Mouse (Mus musculus) frontal cortex, adult (tissue): ENCODE results near the gene Zdhhc4.
A peak's percentile ranks its signal among the peaks of the same experiment; 100 is the strongest.

Source experiments
- ATAC-seq: cut with Nextera tagmentation; 2 replicates; pipeline ENCODE4 v1.9.2; 2017; ENCODE audit warnings: mild to moderate bottlenecking, moderate library complexity, mixed read lengths; ENCODE audit not compliant: low TSS enrichment

Gene Zdhhc4

DNA sequence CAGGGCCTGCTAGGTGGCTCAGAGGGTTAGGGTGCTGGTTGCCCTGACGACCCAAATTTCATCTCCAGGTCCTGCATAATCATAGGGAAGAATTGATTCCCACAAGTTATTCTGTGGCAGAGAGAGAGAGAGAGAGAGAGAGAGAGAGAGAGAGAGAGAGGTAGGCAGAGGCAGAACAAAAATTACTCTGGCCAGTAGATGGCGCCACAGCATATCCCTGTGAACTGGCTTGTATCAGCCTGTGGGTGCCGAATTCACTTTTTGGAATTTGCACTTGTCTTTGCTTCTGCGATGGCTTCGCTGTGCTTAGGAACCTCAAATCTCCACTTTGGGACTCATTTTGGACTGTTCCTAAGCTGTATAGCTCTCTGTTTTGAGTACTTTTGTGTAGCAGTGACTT lies 4.8 kb upstream of the Zdhhc4 start:
- ATAC-seq: peak; percentile 70

DNA sequence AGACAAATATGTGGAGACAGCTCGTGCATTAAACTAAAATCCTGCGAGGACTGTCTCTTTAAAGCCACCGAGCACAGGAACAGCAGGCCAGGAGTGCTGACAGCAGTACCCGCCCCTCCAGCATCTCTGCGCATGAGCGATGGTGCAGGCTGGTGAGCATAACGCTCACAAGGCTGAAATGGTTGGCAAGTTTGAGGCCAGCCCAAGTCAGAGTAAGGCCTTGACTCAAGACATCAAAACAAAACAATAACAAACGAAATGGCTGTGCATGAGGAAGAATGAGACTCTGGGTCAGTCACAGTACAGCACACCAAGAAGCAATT lies 11.8 kb downstream of the Zdhhc4 start:
- no peak for ATAC-seq

DNA sequence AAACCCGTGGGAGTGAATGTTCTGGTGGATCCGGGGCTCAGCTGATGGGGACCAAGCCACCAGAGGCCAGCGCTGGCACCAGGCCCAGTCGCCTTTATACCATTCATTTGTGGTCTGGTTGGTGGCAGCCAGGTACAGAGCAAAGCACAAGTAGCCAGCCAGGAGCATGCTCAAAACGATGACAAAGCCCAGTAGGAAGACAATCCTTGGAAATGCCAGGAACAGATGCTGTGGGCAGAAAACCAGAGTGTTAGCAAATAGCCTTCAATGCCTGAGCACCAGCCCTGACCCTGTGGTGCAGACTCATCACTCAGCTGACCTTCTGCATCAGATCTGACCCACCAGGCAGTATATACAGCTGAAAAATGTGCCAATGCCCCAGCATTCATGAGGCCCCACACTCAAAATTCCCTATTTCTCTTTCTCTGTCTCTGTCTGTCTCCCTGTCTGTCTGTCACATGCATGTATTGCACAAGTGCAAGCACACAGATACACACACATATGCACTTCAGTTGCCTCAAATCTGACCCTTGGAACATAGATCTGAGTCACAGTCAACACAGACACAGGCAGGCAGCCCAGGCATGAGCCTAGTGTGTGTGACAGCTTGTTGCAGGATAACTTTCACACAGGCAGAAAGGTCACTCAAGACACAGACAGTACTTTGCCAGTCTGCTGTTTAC lies 12.3 kb downstream of the Zdhhc4 start:
- ATAC-seq: no peak

DNA sequence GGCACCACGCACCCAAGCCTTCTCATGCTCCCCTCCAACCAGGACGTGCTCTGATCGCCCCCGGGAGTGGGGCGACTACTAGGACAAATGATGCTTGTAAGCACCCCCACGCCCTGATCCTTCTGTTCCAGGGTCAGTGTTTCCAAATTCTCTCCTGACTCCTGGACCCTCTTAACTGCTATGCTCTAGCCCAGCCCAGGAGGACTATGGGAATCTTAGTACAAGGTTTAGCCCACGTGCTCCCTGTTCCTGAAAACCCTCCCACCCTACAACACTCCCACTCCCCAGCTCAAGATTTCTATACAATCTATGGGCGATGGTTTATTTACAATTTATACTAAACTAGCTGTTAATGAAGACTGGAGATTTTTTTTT lies 13.6 kb downstream of the Zdhhc4 start:
- no peak for ATAC-seq

DNA sequence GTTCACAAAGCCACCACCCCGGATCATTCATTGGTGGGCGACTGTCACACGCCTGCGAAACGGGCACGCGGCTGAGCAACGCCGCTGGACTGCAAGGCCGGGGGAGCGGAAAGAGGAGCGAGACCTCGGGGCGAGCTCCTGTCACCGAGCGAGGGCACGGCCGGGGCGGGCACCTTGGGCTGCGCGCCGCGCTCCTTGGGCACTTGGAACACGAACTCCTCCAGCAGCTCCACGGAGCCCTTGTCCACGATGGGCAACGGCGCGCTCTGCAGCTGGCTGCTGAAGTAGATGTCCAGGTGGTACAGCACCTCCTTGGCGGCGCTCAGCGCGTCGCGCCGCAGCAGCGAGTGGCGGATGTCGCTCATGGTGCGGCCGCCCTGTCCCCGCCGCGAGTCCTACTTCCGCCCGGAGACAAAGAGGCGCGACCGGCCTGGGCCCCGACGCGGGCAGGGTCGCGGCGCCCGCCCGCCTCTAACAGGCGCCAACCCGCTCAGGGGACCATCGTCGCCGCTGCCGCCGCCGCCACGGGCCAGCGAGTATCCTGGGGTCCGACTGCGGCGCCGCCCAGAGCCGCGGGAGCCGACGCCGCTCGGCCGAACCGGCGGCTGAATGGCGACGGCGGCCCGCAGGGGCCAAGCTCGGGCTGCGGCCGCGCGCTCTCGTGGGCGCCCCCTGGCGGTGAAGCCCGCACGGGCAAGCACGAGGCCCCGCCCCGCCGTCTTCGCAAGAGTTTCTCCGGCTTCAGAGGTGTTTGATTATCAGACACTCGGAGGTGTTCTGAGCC lies 14.1 kb downstream of the Zdhhc4 start, which contains the start of gene E130309D02Rik:
Gene E130309D02Rik, minus strand, starts transcription at position 631 of the 784 bp plus-strand sequence.
- peak; percentile 79 for ATAC-seq

DNA sequence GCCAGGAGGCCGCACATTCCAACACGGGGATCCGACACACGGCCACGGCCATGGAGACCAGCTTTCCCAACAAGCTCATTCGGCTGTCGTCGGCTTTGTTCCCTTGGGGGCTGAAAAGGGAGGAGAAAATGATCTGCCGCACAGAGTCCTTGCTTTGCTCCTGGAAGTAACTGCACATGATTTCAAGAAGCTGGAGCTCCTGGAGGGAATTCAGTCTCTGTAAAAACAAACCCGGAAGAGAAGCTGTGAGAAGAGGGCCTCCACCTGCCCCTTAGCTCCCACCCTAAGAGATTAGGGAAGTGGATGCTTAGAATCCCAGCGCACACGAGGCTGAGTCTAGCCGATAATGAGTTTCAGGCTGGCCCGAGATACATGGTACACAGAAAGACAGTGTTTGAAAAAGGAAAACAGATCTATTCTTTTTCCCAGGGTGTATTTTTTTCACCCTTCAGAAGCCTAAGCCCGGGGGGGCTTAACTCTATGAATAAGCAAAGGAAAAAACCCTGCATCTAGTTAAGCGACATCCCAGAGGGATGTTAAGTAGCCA lies 14.8 kb downstream of the Zdhhc4 start:
- no peak for ATAC-seq

DNA sequence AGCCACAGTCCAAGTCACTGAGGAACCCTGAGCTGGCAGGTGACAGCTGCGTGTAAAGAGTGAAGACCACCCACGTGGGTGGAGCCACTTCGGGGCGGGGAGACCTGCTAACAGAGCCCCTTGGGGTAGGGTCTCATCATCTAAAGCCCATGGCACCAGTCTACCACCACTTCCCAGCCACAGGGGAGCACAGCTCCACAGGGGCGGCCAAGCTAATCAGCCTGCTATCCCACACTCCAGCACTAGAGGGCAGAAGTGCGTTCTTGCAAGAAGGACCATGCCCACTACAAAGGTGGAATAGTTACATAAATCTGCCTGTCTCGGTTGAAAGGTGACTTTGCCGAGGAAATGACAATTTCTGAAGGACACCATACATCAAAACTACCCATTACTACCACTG lies 17.2 kb downstream of the Zdhhc4 start:
- no peak; the same call in 1 of the 2 replicates for ATAC-seq

DNA sequence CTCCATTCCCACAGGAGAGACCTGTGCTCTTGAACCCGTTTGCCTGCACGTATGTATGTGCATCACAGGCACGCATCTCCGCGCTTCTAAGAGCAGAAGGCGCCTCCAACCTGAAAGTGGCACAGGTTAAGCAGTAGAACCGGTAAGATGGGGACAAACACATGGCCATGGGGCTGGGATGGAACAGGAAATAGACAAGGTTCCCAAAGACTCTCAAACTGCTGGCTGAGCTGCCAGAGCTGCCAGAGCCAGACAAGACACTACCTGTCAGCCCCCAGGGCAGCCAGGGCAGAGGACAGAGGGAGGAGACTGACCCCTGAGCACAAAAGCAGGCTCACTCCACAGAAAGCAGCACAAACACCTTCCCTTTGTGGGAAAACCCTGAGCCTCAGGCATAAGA lies 19.1 kb downstream of the Zdhhc4 start:
- ATAC-seq: no peak

DNA sequence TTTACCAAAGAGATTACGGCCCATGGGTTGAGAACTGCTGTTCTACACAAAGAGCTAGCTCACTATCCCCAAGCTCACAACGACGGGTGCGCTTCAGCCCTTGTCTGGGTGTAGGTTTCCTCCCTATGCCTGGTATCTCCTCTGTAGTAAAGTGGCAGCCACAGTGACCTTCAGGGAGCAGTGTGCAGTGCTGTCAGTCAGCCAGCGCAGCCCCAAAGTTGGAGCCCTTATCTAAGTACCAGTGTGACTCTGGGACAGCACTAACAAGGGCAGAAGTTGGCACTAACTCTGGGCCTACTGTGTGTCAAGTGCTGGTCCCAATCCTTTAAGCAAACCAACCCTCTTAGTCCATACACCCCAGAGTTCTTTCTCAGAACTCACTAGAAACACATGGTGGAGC lies 20.2 kb downstream of the Zdhhc4 start:
- ATAC-seq: no peak

DNA sequence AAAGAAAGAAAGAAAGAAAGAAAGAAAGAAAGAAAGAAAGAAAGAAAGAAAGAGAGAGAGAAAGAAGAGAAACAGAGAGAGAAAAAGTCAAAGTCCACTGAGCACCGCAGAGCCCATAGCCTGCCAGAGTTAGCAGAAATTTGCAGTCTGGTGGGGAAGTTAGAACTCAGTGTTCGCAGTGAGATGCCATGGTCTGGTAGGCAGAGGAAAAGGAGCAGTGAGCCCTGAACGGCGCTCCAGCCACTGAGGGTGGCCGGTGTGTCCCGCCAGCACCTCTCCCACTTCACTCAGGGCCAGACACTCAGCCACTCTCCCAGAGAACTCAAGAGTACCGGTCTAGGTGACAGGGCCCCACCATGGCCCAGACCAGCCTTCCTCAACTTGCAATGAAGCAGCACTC lies 24.8 kb downstream of the Zdhhc4 start:
- ATAC-seq: no peak

DNA sequence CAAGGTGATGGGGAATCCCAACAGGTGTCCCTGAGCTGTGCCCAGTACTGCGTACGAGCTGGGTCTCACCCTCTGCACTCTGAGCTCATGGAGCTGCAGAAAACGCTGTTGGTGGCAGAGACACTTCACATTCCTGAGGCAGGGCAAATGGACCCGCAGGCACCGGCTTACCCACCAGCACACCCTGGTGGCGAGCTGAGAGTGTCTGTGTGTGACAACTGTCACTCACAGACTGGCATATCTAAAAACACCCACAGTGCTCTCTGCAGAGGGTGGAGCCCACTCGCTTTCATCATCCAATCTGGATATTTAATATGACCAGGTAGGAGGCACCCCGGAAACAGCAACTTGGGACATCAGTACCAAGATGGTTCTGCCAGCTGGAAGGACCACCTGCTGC lies 27.8 kb downstream of the Zdhhc4 start:
- ATAC-seq: 0 out of 2 replicates have a peak, but pooled peaks have one; percentile 11

DNA sequence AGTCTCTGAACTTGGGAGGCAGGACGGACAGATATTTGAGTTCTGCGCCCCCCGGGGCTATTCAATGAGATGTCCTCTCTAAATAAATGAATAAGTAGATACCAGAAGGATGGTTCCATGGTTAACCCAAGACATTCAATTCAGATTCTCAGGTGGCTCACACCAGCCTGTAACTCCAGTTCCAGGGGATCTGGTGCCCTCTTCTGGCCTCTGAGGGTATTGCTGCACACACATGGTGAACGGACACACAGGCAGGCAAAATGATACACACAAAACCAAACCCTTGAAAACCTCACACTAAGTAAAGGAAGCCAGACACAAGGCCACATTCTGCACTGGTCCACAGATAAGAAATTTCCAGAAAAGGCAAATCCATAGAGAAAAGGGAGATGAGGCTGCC lies 29.4 kb downstream of the Zdhhc4 start:
- no peak for ATAC-seq

DNA sequence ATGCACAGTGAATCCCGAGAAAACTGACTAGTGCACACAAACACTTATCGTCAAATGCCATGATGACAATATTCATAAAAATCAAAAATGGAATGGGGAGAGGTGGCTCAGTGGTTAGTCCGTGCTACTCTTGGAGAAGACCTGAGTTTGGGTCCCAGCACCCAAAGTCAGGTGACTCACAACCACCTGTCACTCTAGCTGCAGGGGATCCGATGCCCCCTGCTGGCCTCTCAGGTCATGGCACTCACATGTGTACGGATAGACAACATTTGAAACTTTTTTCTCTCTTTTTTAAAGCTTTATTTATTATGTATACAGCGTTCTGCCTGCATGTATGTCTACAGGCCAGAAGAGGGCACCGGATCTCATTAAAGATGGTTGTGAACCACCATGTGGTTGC lies 30.7 kb downstream of the Zdhhc4 start:
- ATAC-seq: no peak

DNA sequence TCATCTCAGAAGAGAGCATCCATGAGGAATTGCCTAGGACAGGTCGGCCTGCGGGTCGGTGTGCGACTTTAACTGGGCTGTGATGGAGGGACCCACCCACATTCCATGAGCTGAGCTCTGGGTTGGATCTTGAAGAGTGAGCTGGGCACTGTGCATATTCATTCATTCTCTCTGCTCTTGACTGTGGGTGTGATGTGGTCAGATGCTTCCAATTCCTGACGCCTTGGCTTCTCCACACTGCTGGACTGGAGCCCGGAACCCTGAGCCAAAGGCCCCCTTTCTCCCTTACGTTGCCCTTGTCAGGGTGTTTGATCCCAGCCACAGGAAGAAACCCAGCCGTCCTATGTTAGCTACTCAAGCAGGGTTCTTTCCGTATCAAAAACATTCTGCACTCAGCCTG lies 31.1 kb downstream of the Zdhhc4 start:
- no peak for ATAC-seq

DNA sequence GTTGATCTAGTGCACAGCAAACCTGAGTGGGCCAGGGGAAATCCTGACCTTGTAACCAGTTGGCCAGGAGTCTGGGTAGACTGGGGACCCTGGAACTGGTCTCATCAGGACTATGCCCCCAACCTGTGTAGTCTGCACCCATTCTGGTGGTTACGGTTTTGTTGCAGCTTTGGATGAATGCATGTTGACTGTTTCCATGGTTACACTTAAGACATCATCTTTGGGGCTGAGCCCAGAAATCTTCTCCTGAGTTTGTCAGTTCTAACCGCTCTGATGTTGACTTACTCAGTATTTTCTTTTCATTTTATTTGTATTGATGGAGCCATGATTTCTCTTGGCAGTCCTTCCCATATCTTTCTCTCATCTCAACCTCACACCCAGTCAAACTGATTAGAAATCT lies 33.7 kb downstream of the Zdhhc4 start:
- ATAC-seq: no peak

DNA sequence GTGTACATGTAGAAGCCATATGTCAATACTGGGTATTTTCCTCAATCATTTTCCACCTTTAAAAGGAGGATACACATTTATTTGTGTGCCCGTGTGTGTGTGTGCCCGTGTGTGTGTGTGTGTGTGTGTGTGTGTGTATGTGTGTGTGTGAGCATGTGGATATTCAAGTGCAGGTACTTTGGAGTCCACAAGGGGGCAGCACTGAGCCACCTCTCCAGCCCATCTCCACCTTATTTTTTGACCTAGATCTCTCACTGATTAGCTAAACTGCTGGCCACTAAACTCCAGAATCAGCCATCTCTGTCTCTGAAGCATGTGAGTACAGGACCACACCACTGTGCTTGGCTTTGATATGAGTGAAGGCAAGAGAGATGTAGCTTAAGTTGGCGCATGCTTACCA lies 34.2 kb downstream of the Zdhhc4 start:
- ATAC-seq: no peak

DNA sequence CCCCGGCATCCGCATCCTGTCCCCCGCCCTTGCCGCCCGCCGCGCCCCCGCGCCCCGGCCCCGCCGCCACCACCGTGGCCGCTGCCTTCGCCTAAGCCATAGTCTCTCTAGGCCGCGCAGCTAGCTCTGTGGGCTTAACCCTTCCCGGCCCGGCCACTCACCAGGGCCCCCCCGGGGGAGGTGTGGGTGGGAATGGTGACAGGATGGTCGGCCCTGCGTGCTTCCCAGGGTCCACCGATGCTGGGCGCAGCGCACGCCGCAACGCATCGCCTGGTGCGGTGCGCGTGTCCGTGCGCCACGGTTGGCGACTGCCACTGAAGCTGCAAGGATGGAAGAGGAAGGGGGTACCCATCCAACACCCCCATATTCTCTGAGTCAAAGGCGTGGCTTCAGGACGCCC lies 35.7 kb downstream of the Zdhhc4 start, which contains the start of gene Zfp853:
Gene Zfp853, minus strand, starts transcription at position 220 of the 400 bp plus-strand sequence.
- peak; percentile 35; the same call in 1 of the 2 replicates for ATAC-seq

DNA sequence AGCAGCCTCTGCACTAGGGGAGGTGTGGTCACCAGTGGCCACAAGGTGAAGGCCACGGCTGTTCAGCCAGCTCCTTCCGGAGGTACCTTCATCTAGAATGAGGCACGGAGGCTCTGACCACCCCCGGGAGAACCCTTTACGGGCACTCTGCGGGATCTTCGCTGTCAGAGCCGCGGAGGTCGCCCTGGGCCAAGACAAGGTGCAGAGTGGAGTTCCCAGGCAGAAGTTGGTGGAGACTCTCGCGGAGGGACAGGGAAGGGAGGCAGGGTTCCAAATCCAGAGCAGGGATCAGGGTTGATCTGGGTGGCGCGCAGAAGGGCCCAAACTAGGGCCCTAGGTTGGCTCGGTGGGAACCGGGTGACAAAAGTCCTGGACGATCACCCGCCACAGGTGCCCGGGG lies 36.2 kb downstream of the Zdhhc4 start:
- no peak for ATAC-seq

DNA sequence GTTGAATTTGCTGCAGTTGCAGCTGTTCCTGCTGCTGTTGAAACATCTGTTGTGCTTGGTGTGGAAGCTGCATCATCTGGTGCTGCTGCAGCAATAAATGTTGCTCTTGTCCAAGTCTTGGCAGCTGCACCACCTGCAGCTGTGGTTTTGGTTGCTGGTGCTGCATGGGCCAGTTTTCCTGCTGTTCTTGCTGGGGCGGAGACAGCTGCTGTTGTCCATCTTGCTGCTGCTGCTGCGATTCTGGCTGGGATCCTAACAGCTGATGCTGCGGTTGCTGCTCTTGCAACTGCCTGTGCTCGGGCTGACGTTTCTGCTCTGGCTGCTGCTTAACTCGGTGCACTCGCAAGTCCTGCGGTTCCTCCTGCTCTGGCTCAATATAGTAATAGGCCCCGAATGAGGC lies 39.8 kb downstream of the Zdhhc4 start:
- no peak for ATAC-seq

DNA sequence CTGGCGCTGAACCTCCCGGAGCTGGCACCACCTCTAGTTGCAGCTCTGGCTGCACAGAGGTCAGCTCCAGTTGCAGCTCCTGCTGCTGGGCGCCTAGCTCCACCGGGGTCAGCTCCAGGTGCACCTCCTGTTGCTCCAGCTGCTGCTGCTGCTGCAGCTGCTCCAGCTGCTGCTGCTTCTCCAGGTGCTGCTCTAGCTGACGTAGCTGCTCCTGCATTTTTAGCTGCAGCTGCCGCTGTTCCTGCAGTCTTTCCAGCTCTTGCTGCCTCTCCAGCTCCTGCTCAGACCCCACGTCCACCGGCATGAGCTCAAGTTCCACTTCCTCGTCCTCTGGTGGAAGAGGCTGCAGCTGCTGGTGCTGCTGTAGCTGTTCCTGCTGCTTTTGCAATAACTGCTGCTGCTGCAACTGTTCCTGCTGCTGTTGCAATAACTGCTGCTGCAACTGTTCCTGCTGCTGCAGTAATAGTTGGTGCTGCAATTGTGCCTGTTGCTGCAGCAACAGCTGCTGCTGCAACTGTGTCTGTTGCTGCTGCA lies 40.6 kb downstream of the Zdhhc4 start:
- ATAC-seq: no peak

DNA sequence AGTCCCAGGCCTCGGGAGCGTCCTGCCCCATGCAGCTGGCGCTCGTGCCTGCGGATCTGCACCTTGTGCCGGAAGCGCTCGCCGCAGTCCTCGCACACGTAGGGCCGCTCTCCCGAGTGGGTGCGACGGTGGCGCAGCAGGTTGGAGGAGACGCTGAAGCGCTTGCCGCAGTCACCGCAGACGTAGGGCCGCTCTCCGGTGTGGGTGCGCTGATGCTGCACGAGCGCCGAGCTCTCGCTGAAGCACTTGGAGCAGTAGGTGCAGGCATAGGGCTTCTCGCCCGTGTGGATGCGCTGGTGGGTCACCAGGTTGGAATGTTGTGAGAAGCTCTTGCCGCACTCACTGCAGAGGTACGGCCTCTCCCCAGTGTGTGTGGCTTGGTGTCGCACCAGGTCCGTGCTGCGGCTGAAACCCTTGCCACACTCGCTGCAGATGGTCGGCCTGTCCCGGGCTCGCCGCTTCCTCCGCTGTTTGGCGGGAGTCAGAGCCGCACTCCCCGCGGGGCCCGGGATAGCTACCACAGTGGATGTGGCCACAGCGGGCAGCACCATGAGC lies 41.2 kb downstream of the Zdhhc4 start:
- ATAC-seq: no peak

DNA sequence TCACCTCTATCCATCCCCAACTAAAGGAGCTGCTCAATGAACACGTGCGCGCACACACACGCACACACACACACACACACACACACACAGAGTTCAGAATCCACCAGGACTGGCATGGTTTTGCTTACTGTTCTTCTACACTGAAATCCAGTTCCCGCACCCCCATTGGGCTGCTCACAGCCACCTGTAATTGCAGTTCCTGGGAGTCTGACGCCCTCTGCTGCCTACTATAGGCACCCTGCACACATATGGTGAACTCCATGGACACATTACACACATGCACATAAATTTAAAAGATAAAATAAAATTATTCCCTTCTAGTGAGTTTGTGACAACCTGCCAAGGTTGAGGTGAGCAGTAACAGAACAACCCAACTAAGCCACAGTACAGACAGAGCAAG lies 44.3 kb downstream of the Zdhhc4 start:
- no peak for ATAC-seq

DNA sequence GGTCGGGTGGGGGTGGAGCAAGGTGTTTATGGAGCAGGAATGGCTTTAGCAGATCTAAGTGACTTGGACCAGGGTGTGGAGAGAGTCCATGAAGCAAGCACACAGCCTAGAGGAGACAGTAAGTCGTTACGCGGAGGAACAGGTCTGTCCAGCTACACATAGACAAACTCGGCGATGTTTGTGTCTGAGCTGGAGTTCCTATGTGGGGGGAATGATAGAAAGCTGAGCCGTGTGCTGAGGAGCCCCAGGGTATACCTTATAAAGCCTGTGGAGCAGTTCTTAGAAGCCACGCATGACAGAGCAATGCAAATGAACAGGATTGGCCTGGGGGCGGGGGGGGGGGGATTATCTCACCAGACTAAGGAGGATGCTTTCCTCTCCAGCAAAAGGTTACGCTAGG lies 49.8 kb downstream of the Zdhhc4 start:
- no peak for ATAC-seq
